Mouse (Mus musculus) forebrain, embryonic 14.5 days (tissue): ENCODE data around the gene Uxs1. TPM values are rescaled to one million over a fixed set of nuclear protein-coding genes. Genes with fewer than 3 reads are reported as not detected.

Experiments
- ATAC-seq: fragments of 200-750 bp; cut with Nextera tagmentation; 2 replicates; pipeline ENCODE4 v1.8.0; 2017; ENCODE audit warnings: mild to moderate bottlenecking, moderate library complexity
- DNase-seq: peaks from one replicate; pipeline ENCODE4 v3.0.0-alpha.2; 2015; ENCODE audit warnings: low spot score
- H3K27ac ChIP-seq: fragments of 300-500 bp; sonication (generic); 2 replicates; pipeline ENCODE4 v1.5.1; 2014; ENCODE audit warnings: low read depth, mild to moderate bottlenecking, control low read depth, low read length, moderate library complexity
- H3K27me3 ChIP-seq: fragments of 300-500 bp; sonication (generic); replicated peaks from 2 replicates; pipeline ENCODE4 v1.6.1; 2014; ENCODE audit warnings: low read length, control low read depth, mixed read lengths; ENCODE audit not compliant: control insufficient read depth, insufficient read depth
- H3K36me3 ChIP-seq: fragments of 300-500 bp; sonication (generic); 2 replicates; pipeline ENCODE4 v1.6.1; 2014; ENCODE audit warnings: low read length, control low read depth; ENCODE audit not compliant: control insufficient read depth, insufficient read depth
- H3K4me1 ChIP-seq: fragments of 300-500 bp; sonication (generic); 2 replicates; pipeline ENCODE4 v1.6.1; 2014; ENCODE audit warnings: antibody characterized with exemption, low read length, control low read depth; ENCODE audit not compliant: control insufficient read depth, insufficient read depth
- H3K4me2 ChIP-seq: fragments of 300-500 bp; sonication (generic); 2 replicates; pipeline ENCODE4 v1.6.1; 2014; ENCODE audit warnings: mild to moderate bottlenecking, control low read depth, low read length
- H3K4me3 ChIP-seq: fragments of 300-500 bp; sonication (generic); 2 replicates; pipeline ENCODE4 v1.5.1; 2014; ENCODE audit warnings: low read depth, low read length, control low read depth
- H3K9ac ChIP-seq: fragments of 300-500 bp; sonication (generic); 2 replicates; pipeline ENCODE4 v1.6.1; 2014; ENCODE audit warnings: mild to moderate bottlenecking, low read length, control low read depth, moderate library complexity
- H3K9me3 ChIP-seq: fragments of 300-500 bp; sonication (generic); replicated peaks from 2 replicates; pipeline ENCODE4 v1.6.1; 2016; ENCODE audit warnings: low read length, control low read depth, mixed read lengths; ENCODE audit not compliant: control insufficient read depth
- WGBS: fragments of 180-500 bp; shearing (Covaris S2); extraction: QIAGEN DNeasy Blood & Tissue Kit; methylation state at CpG from one replicate; pipeline ENCODE4 v1.1.7; 2014; 5-methylcytosine and 5-hydroxymethylcytosine counted together
- polyA plus RNA-seq: library from polyadenylated mRNA; unstranded; fragments of >200 nt; fragmentation: Nextera tagmentation; extraction: Ambion mirVana; gene quantifications from 2 replicates; pipeline ENCODE4 v1.2.1, GENCODE M21; 2014

Uxs1 gene
- polyA plus RNA-seq, 1 experiment from 2014 or later, result 18.5 TPM

DNA sequence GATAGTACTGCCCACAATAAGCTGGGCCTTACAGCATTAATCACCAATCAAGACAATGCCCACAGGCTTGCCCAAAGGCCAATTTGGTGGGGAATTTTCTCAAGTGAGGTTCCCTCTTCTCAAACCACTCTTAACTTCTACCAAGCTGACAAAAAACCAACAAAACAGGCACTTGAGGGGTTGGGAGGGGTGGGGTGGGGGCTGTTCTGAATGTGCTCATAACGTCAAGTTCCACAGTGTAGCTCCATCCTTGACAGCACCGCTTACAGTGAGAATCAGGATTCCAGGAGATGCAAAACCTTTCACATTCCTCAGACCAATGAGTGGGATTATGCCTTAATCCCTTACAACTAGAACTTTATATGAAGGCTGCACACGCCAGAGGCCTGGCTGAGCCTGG, 44.4 kb downstream of the Uxs1 start:
- Histone ChIP-seq H3K27ac (no peak overlapping the region), H3K4me1 (no peaks in the 10 kb centered on the region), H3K9ac (no peak overlapping the region), H3K9me3 (no peaks in the 10 kb centered on the region), H3K4me2 (no peak overlapping the region), H3K4me3 (no peak overlapping the region), H3K36me3 (peaks cover 10% of the 10 kb centered on the region), H3K27me3 (no peaks in the 10 kb centered on the region)
- no peak for ATAC-seq
- WGBS, result 73% methylated on average over 3 of the region's 3 CpGs
- DNase-seq, result no peak

DNA sequence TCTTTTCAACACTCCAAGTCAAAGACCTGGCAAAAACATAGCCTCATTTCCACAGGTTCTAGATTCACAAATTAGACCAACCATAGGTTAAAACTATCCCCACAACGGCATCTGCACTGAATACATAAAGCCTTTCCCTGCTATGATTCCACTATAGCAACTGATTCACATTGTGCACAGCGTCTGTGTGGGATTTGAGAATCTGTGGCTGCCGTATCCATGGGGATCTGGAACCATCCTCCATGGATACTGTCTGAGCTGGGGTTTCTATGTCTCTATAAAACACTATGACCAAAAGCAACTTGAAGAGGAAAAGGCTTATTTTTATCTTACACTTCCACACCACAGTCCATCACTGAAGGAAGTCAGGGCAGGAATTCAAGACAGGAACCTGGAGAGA, 44.9 kb downstream of the Uxs1 start:
- Histone ChIP-seq H3K9ac (no peak overlapping the region), H3K27ac (no peak overlapping the region), H3K4me1 (no peaks in the 10 kb centered on the region), H3K9me3 (no peaks in the 10 kb centered on the region), H3K36me3 (peaks cover 10% of the 10 kb centered on the region), H3K4me2 (no peak overlapping the region), H3K27me3 (no peaks in the 10 kb centered on the region), H3K4me3 (no peak overlapping the region)
- ATAC-seq (no peak), DNase-seq (no peak)
- WGBS, result 93% methylated on average over 3 of the region's 3 CpGs

DNA sequence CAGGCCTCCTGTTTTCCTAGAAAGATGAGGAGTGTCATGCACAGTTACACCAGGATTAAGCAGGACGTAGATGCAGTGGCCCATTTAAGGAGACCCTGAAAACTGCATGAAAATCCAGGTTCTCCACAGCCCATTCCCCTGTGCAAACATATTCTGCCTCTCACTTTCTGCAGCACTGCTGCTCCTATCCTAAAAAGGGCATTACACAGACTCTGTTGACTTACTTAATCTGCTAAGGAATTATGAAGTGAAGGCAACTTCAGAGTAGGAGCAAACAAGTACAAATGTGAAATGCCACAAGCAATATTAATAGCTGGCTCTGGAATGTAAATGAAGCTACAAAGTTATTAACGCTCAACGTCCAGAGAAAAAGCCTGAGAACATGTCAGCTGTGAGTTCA, 45.9 kb downstream of the Uxs1 start:
- no peak overlapping the region for H3K9ac ChIP-seq
- H3K36me3 ChIP-seq, result peaks cover 13% of the 10 kb centered on the region
- 85% methylated on average over 3 of the region's 3 CpGs for WGBS
- DNase-seq (no peak), ATAC-seq (no peak)
- H3K9me3 ChIP-seq, result no peaks in the 10 kb centered on the region
- H3K4me2 ChIP-seq, result no peak overlapping the region
- no peak overlapping the region for H3K4me3 ChIP-seq
- H3K4me1 ChIP-seq, result no peaks in the 10 kb centered on the region
- H3K27me3 ChIP-seq, result no peaks in the 10 kb centered on the region
- no peak overlapping the region for H3K27ac ChIP-seq

DNA sequence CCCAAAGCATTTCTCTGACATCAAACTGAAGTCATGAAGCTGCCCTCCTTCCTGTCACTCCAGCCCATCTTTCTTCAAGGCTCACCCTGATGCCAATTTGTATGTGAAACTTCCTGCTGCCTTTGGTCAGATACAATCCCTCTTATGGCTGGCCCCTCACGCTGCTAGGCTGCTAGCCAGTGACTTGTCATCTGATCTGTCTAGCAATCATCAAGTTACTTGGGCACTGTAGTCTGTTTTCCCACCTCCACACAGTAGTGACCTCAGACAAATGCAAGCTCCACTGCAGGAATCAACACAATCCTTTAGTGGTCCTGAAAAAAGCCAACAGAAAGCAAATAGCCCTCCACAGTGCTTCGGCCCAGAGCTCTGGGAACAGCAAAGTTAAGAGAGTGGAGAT, 46.4 kb downstream of the Uxs1 start:
- Histone ChIP-seq H3K9me3 (no peaks in the 10 kb centered on the region), H3K9ac (no peak overlapping the region), H3K36me3 (peaks cover 13% of the 10 kb centered on the region), H3K4me2 (no peak overlapping the region), H3K4me3 (no peak overlapping the region), H3K27me3 (no peaks in the 10 kb centered on the region), H3K27ac (no peak overlapping the region), H3K4me1 (no peaks in the 10 kb centered on the region)
- ATAC-seq, result no peak
- 83% methylated on average over 2 of the region's 2 CpGs for WGBS
- no peak for DNase-seq

GRCm38 (mm10) chr1:43776106-43776505, 51.5 kb downstream of the Uxs1 start:
- 97% methylated on average over 3 of the region's 3 CpGs for WGBS
- H3K9ac ChIP-seq, result no peak overlapping the region
- H3K27ac ChIP-seq, result no peak overlapping the region
- H3K4me2 ChIP-seq, result no peak overlapping the region
- ATAC-seq (no peak), DNase-seq (no peak)
- H3K4me1 ChIP-seq, result no peaks in the 10 kb centered on the region
- peaks cover 45% of the 10 kb centered on the region for H3K36me3 ChIP-seq
- H3K4me3 ChIP-seq, result no peak overlapping the region
- H3K9me3 ChIP-seq, result no peaks in the 10 kb centered on the region
- no peaks in the 10 kb centered on the region for H3K27me3 ChIP-seq

GRCm38 (mm10) chr1:43774126-43774525, 53.5 kb downstream of the Uxs1 start:
- DNase-seq, result no peak

GRCm38 (mm10) chr1:43772694-43773093, 54.9 kb downstream of the Uxs1 start:
- peak; percentile 8 for DNase-seq
- Histone ChIP-seq H3K4me2 (no peak overlapping the region), H3K27ac (no peak overlapping the region), H3K9ac (no peak overlapping the region), H3K9me3 (no peaks in the 10 kb centered on the region), H3K36me3 (peaks cover 44% of the 10 kb centered on the region), H3K4me1 (no peaks in the 10 kb centered on the region), H3K27me3 (no peaks in the 10 kb centered on the region), H3K4me3 (no peak overlapping the region)
- peak; percentile 54; the same call in 1 of the 2 replicates for ATAC-seq
- 100% methylated on average over 3 of the region's 3 CpGs for WGBS

More at GRCm38 (mm10) chr1:43774126-43774525, 53.5 kb downstream of the Uxs1 start:
- H3K4me1 ChIP-seq, result no peaks in the 10 kb centered on the region
- no peak overlapping the region for H3K4me3 ChIP-seq
- no peak overlapping the region for H3K27ac ChIP-seq
- ATAC-seq, result no peak
- no peak overlapping the region for H3K4me2 ChIP-seq
- no peaks in the 10 kb centered on the region for H3K27me3 ChIP-seq
- WGBS, result 92% methylated on average over 4 of the region's 4 CpGs
- H3K9me3 ChIP-seq, result no peaks in the 10 kb centered on the region
- H3K9ac ChIP-seq, result no peak overlapping the region
- peaks cover 50% of the 10 kb centered on the region for H3K36me3 ChIP-seq

- 88% methylated on average over 3 of the region's 3 CpGs for WGBS
- DNase-seq (no peak), ATAC-seq (no peak)
- Histone ChIP-seq H3K9me3 (no peaks in the 10 kb centered on the region), H3K27me3 (no peaks in the 10 kb centered on the region), H3K4me3 (no peak overlapping the region), H3K36me3 (peaks cover 38% of the 10 kb centered on the region), H3K27ac (no peak overlapping the region), H3K9ac (no peak overlapping the region), H3K4me2 (no peak overlapping the region), H3K4me1 (no peaks in the 10 kb centered on the region)
These were observed 57.6 kb downstream of the Uxs1 start for GRCm38 (mm10) chr1:43770032-43770431.

- H3K27me3 ChIP-seq, result no peaks in the 10 kb centered on the region
- H3K4me1 ChIP-seq, result no peaks in the 10 kb centered on the region
- no peak overlapping the region for H3K27ac ChIP-seq
- H3K36me3 ChIP-seq, result peaks cover 40% of the 10 kb centered on the region
- no peak overlapping the region for H3K4me2 ChIP-seq
- H3K9ac ChIP-seq, result no peak overlapping the region
- no peaks in the 10 kb centered on the region for H3K9me3 ChIP-seq
- ATAC-seq, result no peak
- DNase-seq, result no peak
- WGBS, result 71% methylated on average over 1 of the region's 1 CpGs
- no peak overlapping the region for H3K4me3 ChIP-seq
These were observed 58.3 kb downstream of the Uxs1 start for GRCm38 (mm10) chr1:43769348-43769747.
